Mouse (Mus musculus): ENCODE data around the gene Mapre1.
A peak's percentile ranks its signal among the peaks of the same experiment; 100 is the strongest.
"Not testable (repeated sequence)": the region's sequence is repeated elsewhere in the genome, so short reads cannot be mapped to it uniquely, and the experiment has no call there.

The Mapre1 gene

GRCm38 (mm10) chr2:153740500-153741436 is at the start of gene Mapre1:
TSS of gene Mapre1 (plus strand) at chr2:153741274.
- DNase-seq: peak; percentile 100

- not testable (repeated sequence) for DNase-seq
These were observed 47.7 kb upstream of the Mapre1 start for GRCm38 (mm10) chr2:153693413-153693812.

GRCm38 (mm10) chr2:153694462-153695085 is 46.5 kb upstream of the Mapre1 start:
- peak; percentile 69 to 73 for DNase-seq

DNA sequence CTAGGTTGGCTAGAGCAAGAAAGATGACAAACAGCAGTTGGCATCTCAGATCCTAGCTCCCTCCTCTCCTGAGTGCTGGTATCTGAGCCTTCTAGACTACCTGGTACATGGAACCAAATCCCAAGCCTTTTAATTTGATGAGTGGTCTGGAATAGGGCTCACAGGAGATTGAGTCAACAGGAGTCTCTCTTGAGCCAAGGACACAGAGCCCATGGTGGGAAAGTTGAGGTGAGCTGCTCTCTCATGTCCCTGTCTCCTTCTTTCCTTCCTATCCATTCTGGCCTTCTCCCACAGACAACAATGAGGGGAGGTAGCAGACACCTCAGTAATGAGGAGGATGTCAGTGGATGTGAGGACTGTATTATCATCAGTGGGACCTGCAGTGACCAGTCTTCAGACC is 44.7 kb upstream of the Mapre1 start, which contains the start of gene Dnmt3c:
Dnmt3c (plus strand) TSS at position 301 of the 400 bp plus-strand sequence.
- no peak for DNase-seq

DNA sequence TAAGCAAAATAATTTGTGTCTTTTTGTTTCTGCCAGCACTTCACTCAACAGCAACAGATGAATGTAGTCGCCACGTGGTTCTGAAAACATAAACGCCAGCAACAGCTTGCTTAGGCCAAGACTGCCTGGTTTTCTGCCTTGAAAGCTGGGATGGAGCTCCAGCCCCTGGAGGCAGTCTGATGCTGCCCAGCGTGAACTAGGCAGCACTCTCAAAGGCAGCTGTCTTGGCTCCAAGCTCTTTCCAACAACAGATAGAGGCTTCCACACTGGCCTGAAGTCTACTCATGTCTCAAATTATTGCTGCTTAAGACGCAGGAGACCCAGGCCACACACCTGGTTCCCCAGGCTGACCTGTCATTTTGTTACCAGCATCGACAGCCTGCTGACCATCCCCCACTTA is 37.7 kb upstream of the Mapre1 start:
- peak; percentile 44 to 62 for DNase-seq

DNA sequence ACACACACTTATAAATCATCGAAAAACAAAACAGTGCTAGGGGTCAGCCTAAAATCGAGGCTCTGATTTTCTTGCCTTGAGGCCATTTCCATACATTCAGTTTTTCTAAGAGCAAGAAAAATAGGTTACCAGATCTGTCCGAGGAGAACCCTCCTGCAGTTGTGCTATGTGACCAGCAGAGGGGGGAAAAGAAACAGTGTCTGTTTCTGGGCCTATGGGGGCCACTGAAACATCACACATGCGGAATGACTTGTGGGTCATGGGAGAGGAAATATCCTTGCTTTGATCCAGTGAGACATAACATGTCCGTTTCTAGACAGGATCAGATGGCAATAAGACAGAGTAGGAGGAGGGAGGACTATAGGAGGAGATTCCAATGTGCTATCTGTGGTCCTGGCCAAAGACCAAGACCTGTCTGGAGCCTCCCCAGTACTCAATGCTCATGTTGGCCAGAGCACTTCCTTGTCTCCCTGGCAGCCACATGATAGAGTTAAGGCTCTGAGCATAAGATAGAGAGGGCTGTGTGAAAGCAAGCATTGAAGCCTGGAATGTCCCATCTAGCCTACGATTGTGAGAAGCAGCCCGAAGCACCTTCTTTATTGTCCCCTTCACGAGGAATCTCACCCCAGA is 30.3 kb upstream of the Mapre1 start:
- peak; percentile 61 to 73 for DNase-seq

DNA sequence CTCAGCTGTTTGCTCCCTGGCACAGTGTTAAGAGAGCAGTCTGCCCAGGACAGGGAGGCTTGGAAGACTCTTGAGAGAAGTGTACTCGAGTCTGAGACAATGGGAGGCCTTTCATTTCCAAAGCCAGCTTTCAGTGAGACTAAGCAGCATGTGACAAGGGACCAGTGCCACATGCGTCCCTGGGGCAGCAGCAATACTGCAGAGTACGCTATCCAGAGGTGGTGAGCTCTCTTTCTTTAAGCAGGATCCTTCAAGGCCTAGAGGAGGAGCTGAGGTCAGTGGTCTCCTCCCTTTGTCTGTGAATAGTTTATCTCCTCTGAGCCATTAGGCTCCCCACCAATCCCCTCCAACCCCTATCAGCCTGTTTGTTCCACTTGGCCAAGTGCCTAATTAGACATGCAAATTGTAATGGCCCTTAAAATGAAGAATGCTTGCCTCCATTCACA is 28.4 kb upstream of the Mapre1 start:
- peak; percentile 23 to 48 for DNase-seq

DNA sequence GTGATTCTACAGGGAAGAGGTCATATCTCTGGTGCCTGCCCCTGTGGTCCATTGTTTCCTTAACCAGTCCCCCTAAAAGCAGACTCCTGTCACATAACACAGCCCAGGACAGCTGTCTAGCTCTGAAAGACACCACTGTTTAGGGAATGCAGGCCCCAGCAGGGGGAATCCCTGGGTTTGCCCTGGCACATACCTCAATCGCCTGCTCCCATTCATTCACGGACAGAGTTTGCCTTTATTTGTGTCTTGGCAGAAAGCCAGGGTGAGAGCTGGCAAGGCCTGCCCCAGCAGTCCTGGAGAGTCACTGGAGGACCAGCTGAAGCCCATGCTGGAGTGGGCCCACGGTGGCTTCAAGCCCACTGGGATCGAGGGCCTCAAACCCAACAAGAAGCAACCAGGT is 27.8 kb upstream of the Mapre1 start:
- DNase-seq: peak; percentile 79 to 85

DNA sequence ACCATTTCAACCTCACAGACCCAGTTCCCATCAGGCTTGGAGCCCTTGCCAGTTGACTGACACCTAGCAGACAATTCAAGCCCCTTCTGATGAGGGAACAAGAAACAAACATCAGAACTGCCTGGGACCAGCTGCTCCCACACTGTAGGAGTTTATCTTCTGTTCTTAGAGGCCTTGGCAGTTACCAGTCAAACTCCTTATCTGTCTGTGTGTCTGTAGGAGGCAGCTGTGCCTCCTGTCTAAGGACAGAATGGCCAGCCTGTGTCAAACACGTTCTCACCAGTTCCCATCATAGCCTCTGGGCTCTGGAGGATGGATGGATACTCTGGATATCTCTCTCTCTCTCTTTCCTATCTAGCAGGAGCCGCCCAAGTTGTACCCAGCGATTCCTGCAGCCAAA is 23.2 kb upstream of the Mapre1 start:
- DNase-seq: not testable (repeated sequence)

GRCm38 (mm10) chr2:153723098-153723497 is 18.0 kb upstream of the Mapre1 start:
- no peak for DNase-seq

GRCm38 (mm10) chr2:153724424-153724823 is 16.6 kb upstream of the Mapre1 start:
- DNase-seq: no peak

- no peak for DNase-seq
These were observed 16.2 kb upstream of the Mapre1 start for GRCm38 (mm10) chr2:153724871-153725270.

GRCm38 (mm10) chr2:153725291-153725690 is 15.8 kb upstream of the Mapre1 start:
- no peak for DNase-seq

- no peak for DNase-seq
These were observed 7.0 kb upstream of the Mapre1 start for GRCm38 (mm10) chr2:153734033-153734432.

GRCm38 (mm10) chr2:153741437-153742065 is 477 bp downstream of the Mapre1 start:
- peak; percentile 93 to 94 for DNase-seq

DNA sequence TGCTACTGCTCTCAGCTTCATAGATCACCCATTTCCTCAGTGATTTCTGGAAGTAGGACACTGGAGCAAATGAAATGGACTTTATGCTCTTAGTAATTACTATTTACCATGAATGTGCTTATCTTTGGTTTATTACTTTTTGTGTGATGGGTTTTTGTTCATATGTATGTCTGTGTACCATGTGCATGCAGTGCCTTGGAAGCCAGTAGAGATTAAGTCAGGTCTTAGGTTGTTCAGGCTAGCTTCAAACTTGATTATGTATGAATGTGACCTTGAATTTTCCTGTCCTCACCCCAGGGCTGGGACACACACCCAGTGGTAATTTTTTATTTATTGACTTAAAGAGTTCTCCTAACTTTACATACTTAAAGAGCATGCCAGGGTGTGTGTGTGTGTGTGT is 6.9 kb downstream of the Mapre1 start:
- no peak for DNase-seq

- DNase-seq: no peak
These were observed 9.3 kb downstream of the Mapre1 start for GRCm38 (mm10) chr2:153750363-153750762.

- DNase-seq: no peak
These were observed 21.0 kb downstream of the Mapre1 start for GRCm38 (mm10) chr2:153762121-153762520.

DNA sequence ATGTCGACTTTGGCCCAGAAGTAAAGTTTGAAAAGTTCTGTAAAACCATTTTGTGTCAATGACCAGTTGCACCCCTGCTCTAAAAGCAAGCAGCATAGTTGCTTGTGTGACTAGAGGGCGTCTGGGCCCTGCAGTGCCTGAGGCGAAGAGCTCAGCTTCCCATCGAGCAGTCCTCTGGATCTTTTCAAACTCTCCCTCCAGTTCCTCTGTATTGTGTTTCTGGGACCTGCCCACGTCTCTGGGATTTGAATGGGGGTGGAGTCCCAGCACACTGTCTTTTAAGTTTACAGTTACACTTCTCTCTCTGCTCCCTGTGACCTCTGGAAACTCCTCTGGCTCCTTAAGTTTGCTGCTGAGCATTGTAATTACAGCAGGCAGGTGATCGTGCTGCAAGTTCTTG is 26.4 kb downstream of the Mapre1 start:
- no peak for DNase-seq

DNA sequence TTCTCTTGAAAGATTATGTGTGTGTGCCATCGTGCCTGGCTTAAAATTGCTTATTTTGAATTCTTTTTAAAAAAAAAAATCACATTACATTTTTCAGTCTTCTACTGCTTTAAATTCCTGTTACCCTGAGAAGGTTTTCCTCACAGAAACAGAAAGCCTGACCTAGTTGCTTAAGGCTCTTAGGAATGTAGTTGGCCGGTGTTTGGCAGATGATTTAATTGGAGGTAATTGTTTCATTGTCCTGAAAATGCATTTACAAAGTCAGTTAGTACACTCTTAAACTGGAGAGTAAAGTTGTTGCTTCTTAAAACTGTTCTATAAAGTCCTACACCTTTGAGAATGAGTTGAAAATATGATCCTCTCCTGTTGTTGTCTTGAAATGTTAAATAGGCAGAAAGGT is 27.8 kb downstream of the Mapre1 start:
- no peak for DNase-seq

DNA sequence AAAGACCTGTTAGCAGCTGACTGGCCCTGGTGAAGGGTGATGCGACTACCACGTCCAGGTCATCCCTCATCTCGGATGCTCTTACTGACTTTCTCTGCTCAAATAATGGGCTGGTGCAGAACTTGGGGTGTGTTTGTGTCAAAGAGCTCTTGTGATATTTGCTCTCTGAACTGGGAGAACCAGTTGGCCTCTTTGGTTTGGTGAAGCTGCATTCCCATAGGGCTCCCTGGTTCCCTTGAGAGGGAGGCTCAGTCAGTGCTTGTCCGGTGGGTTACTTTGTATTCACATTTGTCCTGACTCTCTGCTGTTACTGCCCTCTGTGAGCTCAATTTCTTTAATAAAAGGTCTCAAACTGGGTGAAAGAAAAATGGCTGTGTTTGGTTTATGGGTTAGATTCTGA is 31.9 kb downstream of the Mapre1 start:
- DNase-seq: no peak

DNA sequence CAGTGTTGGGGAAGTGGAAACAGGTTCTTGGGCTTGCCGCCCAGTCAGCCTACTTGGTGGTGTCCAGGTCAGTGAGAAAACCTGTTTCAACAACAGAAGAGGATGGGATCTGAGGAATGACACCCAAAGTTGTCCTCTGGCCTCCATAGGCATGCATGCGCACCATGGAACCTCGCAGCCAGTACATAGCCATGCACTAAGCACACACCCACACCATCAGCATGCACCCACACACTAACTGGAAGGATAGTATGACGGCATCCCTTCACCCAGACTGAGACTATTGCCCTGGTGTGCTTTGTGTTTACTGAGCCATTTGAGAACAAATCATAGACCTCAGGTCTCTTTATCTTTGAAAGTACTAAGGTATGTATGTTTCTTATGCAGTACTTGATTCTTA is 34.4 kb downstream of the Mapre1 start:
- DNase-seq: no peak

All from cerebellum, postnatal 10 days (tissue).